Mouse (Mus musculus): ENCODE measurements around the gene Tmed4. TPM values are rescaled to one million over a fixed set of nuclear protein-coding genes. Genes with fewer than 3 reads are reported as not detected.
"Not testable (repeated sequence)": the region's sequence is repeated elsewhere in the genome, so short reads cannot be mapped to it uniquely, and the experiment has no call there.

The Tmed4 gene
- polyA plus RNA-seq, 1 experiment from 2014 or later: 102 TPM

DNA sequence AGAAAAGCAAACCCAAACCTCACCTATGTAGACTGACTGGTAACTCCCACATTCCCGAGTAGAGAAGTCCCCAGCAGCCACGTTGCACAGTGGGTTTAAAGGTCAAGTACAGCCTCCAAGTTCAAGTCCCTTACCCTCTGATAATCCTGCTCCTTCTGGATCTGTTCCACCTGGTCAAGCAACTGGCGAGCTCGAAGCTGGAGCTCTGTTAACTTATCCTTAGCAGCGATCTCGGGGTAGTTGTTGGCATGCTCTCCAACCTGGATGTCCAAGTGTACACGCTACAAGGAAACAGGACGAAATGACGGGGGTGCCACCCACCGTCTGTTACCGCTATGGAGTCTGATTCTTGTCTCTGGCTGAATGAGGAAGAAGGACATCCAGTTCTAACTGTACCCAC lies 1.1 kb downstream of the Tmed4 start:
- Histone ChIP-seq H3K4me3 (replicated peaks) (peak overlapping the region; percentile 91), H3K27ac (replicated peaks) (no peak overlapping the region), H3K9me3 (replicated peaks) (no peaks in the 10 kb centered on the region), H3K4me1 (peaks cover 24% of the 10 kb centered on the region), H3K9ac (peak overlapping the region; percentile 85; the same call in 1 of the 2 replicates), H3K4me2 (replicated peaks) (peak overlapping the region; percentile 80), H3K27me3 (no peaks in the 10 kb centered on the region), H3K36me3 (peaks cover 17% of the 10 kb centered on the region)
- ATAC-seq (ENCODE audit: insufficient number of reproducible peaks, low FRiP score, low TSS enrichment, low read depth): no peak
- WGBS: 54% methylated on average over 11 of the region's 11 CpGs

DNA sequence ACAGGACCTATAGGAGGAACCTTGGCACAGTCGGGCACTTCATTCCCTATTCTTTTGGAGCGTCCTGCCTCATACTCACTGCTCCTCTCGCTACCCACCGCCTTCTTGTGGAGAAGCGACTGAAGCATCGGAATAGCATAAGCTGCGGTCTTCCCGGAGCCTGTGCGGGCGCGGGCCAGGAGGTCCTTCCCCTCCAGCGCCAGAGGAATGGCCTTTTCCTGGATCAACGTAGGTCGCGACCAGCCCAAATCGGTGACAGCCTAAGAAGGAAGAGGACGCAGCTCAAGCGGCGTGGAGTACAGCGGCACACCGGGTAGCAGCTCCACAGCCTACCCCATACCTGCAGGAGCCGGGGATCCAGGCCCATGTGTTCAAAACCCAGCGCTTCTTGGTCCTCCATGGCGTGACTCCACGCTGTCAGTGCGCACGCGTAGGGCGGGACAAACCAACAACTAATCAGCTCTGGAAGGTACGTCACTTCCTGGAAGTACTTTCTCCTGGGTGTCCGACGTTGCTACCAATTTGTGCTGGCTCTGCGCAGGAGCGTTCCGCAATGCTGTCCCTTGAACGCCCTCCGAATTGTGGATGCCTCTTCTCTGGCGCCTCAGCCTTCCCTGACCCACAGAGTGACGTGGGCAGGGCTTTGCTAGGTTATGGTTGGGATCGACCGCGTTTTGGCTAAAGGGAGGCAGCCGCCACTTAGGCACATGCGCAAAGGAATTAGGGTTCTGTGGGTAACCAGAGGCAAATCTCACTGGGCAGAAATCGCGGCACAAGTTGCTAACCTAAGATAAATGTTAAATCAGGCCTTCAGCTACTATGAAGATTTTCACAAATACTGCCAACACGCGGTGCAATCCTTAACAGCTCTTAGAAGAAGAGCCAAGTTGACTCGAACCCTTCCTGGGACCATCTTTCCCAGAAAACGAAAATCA lies 7.1 kb downstream of the Tmed4 start, which contains the start of gene Ddx56:
Ddx56 (minus strand) TSS at position 453 of the 935 bp plus-strand sequence.
- H3K4me3 ChIP-seq (replicated peaks): peak within 1 kb of the TSS; percentile 98
- H3K9ac ChIP-seq: peak within 1 kb of the TSS; percentile 95
- peaks cover 53% of the 10 kb centered on the region for H3K36me3 ChIP-seq
- H3K27me3 ChIP-seq: no peaks in the 10 kb centered on the region
- H3K27ac ChIP-seq (replicated peaks): peak within 1 kb of the TSS; percentile 96
- no peaks in the 10 kb centered on the region for H3K9me3 ChIP-seq (replicated peaks)
- 1% methylated on average over 50 of the region's 50 CpGs for WGBS
- H3K4me1 ChIP-seq: peaks cover 12% of the 10 kb centered on the region
- ATAC-seq (ENCODE audit: insufficient number of reproducible peaks, low FRiP score, low TSS enrichment, low read depth): peak; percentile 97
- H3K4me2 ChIP-seq (replicated peaks): peak within 1 kb of the TSS; percentile 75

DNA sequence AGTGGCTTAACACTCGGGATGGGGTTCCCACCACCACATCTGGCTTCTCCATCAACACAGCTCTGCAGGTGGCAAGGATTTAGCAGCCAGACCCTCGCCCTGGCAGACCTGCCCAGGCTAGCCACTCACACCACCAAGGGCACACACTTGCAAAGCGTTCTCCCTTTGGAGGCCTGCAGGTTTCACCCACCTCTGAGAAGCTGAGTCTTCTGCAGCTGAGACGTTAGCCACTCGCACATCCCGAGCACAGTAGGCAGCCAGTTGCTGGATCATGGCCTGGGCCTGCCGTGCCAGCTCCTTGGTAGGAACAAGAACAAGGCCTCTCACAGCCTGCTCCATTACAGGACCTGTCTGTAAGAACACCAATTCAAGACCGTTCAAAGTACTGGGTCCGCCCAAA lies 8.0 kb downstream of the Tmed4 start:
- Histone ChIP-seq H3K27ac (replicated peaks) (no peak overlapping the region), H3K36me3 (peaks cover 57% of the 10 kb centered on the region), H3K27me3 (no peaks in the 10 kb centered on the region), H3K4me3 (replicated peaks) (peak overlapping the region; percentile 98), H3K9me3 (replicated peaks) (no peaks in the 10 kb centered on the region), H3K4me1 (peaks cover 11% of the 10 kb centered on the region), H3K9ac (peak overlapping the region; percentile 95), H3K4me2 (replicated peaks) (peak overlapping the region; percentile 75)
- 70% methylated on average over 9 of the region's 9 CpGs for WGBS
- ATAC-seq (ENCODE audit: insufficient number of reproducible peaks, low FRiP score, low TSS enrichment, low read depth): no peak

DNA sequence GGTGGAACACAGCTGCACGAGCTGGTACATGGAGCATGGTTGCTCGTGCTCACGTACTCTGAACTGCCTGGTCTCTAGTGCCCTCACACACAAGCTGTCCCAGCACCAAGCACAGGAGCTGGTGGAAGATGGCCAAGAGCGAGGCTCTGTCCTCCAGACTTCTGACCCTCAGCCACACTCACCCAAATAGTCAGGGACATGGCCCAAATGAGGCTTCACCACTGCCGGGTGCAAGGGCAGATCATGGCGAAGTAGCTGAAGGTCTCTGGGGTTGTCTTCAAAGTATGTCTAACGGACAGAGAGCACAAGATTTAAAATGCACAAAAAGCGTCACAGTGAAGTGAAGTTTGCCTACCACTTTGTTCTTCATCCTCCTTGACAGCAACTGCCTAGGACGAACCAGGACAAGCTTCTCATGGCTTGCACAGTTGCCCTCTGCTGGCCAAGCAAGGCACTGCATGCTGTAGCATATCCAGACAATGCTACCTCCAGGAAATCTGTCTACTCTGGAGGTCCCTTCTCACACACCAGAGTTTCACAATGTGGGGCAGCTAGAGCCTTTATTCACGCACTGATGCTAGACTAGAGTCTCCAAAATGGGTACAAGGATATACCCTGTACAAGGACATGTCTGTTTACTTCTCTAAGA lies 13.1 kb downstream of the Tmed4 start:
- ATAC-seq (ENCODE audit: insufficient number of reproducible peaks, low FRiP score, low TSS enrichment, low read depth): no peak
- WGBS: 77% methylated on average over 10 of the region's 10 CpGs

DNA sequence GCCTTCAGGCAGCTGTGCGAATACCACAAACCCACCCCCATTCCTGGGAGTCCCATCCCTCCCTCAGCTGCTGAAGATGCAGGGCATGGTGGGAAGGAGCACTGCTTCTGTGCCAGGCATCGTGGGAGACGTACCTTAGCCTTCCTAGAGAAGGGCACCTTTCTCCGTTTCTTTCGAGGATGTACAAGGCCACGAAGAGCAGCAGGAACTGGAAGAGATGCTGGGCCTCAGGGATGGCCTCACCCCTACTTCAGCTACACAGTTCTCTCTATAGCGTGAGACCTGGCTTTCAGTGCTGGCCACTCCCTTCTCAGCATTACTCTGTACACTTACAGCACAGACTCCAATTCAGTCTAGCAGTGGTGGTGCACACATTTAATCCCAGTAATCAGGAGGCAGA lies 15.3 kb downstream of the Tmed4 start:
- H3K4me1 ChIP-seq: no peaks in the 10 kb centered on the region
- H3K4me3 ChIP-seq (replicated peaks): no peak overlapping the region
- H3K27ac ChIP-seq (replicated peaks): no peak overlapping the region
- no peak for ATAC-seq (ENCODE audit: insufficient number of reproducible peaks, low FRiP score, low TSS enrichment, low read depth)
- H3K36me3 ChIP-seq: peaks cover 70% of the 10 kb centered on the region
- 93% methylated on average over 7 of the region's 7 CpGs for WGBS
- no peaks in the 10 kb centered on the region for H3K9me3 ChIP-seq (replicated peaks)
- H3K27me3 ChIP-seq: no peaks in the 10 kb centered on the region
- H3K4me2 ChIP-seq (replicated peaks): no peak overlapping the region
- H3K9ac ChIP-seq: no peak overlapping the region

More for the DNA sequence above, 13.1 kb downstream of the Tmed4 start:
- Histone ChIP-seq H3K27me3 (no peaks in the 10 kb centered on the region), H3K27ac (replicated peaks) (no peak overlapping the region), H3K36me3 (peaks cover 90% of the 10 kb centered on the region), H3K4me3 (replicated peaks) (no peak overlapping the region), H3K4me2 (replicated peaks) (no peak overlapping the region), H3K4me1 (peaks cover 7% of the 10 kb centered on the region), H3K9ac (no peak overlapping the region), H3K9me3 (replicated peaks) (no peaks in the 10 kb centered on the region)

DNA sequence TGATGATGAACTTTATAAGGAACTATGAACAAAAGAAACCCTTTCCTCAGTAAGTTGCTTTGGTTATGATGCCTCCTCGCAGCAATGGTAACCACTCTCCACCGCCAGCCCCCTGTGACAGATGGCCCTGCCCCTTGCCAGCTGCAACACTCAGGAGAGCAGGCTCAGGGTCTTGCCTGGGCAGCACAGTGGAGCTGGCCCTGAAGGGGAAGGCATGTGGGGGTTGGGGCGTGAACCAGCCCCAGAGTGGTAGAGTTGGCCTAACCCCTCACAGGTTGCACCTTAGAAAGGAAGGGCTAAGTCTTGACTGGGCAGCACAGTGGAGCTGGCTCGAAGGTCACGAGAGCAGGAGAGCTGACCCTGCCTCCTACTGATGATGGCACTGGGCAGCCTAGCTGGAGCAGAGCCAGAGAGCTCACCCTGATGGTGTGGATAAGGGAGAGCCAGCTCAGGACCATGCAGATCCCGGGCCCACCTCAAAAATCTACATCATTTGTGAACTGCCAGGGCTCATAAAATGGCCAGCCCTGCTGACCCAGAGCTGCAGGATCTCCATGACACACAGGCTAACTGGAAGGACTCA lies 18.1 kb downstream of the Tmed4 start:
- no peak overlapping the region for H3K9ac ChIP-seq
- ATAC-seq (ENCODE audit: insufficient number of reproducible peaks, low FRiP score, low TSS enrichment, low read depth): 0 out of 2 replicates have a peak, but pooled peaks have one; percentile 17
- no peak overlapping the region for H3K4me2 ChIP-seq (replicated peaks)
- no peaks in the 10 kb centered on the region for H3K9me3 ChIP-seq (replicated peaks)
- no peak overlapping the region for H3K27ac ChIP-seq (replicated peaks)
- H3K27me3 ChIP-seq: no peaks in the 10 kb centered on the region
- 68% methylated on average over 6 of the region's 6 CpGs for WGBS
- no peaks in the 10 kb centered on the region for H3K4me1 ChIP-seq
- H3K4me3 ChIP-seq (replicated peaks): no peak overlapping the region
- H3K36me3 ChIP-seq: peaks cover 43% of the 10 kb centered on the region

DNA sequence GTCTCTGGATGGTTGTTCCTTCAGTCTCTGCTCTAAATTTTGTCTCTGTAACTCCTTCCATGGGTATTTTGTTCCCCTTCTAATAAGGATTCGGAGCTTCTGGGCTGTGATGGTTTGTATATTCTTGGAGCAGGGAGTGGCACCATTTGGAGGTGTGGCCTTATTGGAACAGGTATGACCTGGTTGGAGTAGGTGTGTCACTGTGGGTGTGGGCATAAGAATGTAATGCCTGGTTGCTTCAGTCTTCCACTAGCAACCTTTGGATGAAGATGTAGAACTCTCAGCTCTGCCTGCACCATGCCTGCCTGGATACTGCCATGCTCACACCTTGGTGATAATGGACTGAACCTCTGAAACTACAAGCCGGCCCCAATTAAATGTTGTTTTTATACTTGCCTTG lies 20.1 kb downstream of the Tmed4 start:
- 88% methylated on average over 2 of the region's 2 CpGs for WGBS
- H3K9ac ChIP-seq; H3K4me2 ChIP-seq (replicated peaks); H3K27me3 ChIP-seq; H3K27ac ChIP-seq (replicated peaks); H3K9me3 ChIP-seq (replicated peaks); ATAC-seq (ENCODE audit: insufficient number of reproducible peaks, low FRiP score, low TSS enrichment, low read depth); H3K4me1 ChIP-seq; H3K4me3 ChIP-seq (replicated peaks): not testable (repeated sequence)
- H3K36me3 ChIP-seq: peaks cover 23% of the 10 kb centered on the region

DNA sequence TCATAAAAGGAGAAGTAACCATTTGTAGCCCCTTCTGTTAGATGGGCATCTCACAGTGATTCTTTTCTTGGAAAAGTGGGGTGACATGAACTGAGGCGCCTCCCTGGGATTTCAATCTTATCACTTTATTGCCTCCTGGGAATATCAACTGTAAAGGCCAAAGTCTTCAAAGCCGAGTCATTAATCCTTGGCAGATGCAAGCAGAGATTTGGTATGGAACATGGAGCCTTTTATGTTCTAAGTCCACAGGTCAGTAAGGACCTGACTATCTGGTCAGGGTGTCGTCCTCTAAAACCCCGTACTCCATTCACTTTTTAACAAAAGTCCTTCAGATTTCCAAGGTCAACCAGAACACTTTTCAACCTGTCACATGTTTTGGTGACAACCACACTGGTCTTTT lies 21.8 kb downstream of the Tmed4 start:
- peaks cover 5% of the 10 kb centered on the region for H3K36me3 ChIP-seq
- no peaks in the 10 kb centered on the region for H3K9me3 ChIP-seq (replicated peaks)
- no peak overlapping the region for H3K27ac ChIP-seq (replicated peaks)
- no peak overlapping the region for H3K4me3 ChIP-seq (replicated peaks)
- H3K9ac ChIP-seq: no peak overlapping the region
- 87% methylated on average over 4 of the region's 4 CpGs for WGBS
- no peaks in the 10 kb centered on the region for H3K27me3 ChIP-seq
- no peak overlapping the region for H3K4me2 ChIP-seq (replicated peaks)
- H3K4me1 ChIP-seq: no peaks in the 10 kb centered on the region
- no peak for ATAC-seq (ENCODE audit: insufficient number of reproducible peaks, low FRiP score, low TSS enrichment, low read depth)

DNA sequence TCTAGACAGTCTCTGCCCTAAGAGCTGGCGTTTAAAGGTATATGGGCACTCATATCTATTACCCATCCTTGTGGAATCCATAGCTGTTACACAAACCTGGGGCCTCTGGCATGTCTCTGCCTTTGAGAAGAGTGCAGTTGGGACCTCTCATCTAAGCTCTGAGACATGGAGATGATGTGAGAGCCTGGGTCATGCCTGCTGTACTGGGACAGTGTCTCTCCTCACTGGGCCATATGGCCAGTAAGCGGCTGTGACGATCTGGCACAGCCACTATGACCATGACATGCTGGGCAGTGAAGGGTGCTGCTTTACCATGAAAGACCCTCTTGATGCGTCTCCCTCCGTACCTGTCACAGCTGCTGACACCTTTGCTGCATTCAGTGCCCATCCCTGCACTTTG lies 22.4 kb downstream of the Tmed4 start:
- ATAC-seq (ENCODE audit: insufficient number of reproducible peaks, low FRiP score, low TSS enrichment, low read depth): no peak
- H3K9me3 ChIP-seq (replicated peaks): no peaks in the 10 kb centered on the region
- H3K4me3 ChIP-seq (replicated peaks): no peak overlapping the region
- 92% methylated on average over 5 of the region's 5 CpGs for WGBS
- H3K27ac ChIP-seq (replicated peaks): no peak overlapping the region
- H3K36me3 ChIP-seq: 0 out of 2 replicates have a peak, but pooled peaks cover under 1% of the 10 kb centered on the region
- no peaks in the 10 kb centered on the region for H3K4me1 ChIP-seq
- H3K9ac ChIP-seq: no peak overlapping the region
- no peak overlapping the region for H3K4me2 ChIP-seq (replicated peaks)
- no peaks in the 10 kb centered on the region for H3K27me3 ChIP-seq

DNA sequence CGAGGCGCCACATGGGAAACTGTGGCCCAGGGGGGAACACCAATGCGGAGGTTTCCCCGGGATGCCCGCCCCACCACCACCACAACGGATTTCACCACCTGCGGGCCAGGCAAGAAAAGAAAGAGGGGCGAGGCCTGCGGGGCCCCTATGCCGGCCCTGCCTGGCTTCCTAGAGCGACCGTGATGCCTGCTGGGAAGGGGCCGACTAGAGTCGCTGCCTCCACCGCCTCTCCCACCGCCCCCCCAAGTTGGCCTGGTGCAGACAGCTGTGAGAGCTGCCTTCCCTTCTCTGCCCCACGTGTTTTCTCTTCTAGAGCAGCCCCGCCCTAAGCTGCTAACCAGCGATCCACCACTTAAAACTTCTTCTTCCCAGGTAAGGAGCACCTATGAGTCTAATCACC lies 30.0 kb downstream of the Tmed4 start:
- ATAC-seq (ENCODE audit: insufficient number of reproducible peaks, low FRiP score, low TSS enrichment, low read depth): no peak
- Histone ChIP-seq H3K27ac (replicated peaks) (no peak overlapping the region), H3K27me3 (no peaks in the 10 kb centered on the region), H3K4me1 (0 out of 2 replicates have a peak, but pooled peaks cover 3% of the 10 kb centered on the region), H3K4me3 (replicated peaks) (no peak overlapping the region), H3K36me3 (no peaks in the 10 kb centered on the region), H3K4me2 (replicated peaks) (no peak overlapping the region; the same call in 1 of the 2 replicates), H3K9ac (no peak overlapping the region), H3K9me3 (replicated peaks) (no peaks in the 10 kb centered on the region)
- 52% methylated on average over 19 of the region's 19 CpGs for WGBS

DNA sequence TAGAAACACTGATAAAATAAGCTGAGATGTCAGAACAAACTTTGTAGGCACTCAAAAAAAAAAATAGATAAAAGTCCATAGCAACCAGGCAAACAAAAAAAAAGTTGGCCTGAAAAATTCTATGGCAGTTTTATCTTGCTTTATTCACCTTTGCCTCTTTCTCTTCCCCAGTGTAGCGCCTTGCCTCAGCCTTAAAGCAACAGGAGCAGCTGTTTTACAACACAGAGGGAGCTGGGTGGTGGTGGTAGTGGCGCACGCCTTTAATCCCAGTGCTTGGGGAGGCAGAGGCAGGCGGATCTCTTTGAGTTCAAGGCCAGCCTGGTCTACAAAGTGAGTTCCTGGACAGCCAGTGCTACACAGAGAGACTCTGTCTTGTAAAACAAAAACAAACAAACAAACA lies 41.6 kb downstream of the Tmed4 start:
- Histone ChIP-seq H3K4me1 (no peaks in the 10 kb centered on the region), H3K36me3 (no peaks in the 10 kb centered on the region), H3K9ac (no peak overlapping the region), H3K27me3 (no peaks in the 10 kb centered on the region), H3K9me3 (replicated peaks) (peaks cover 6% of the 10 kb centered on the region; the same call in 1 of the 2 replicates), H3K4me2 (replicated peaks) (no peak overlapping the region), H3K4me3 (replicated peaks) (no peak overlapping the region), H3K27ac (replicated peaks) (no peak overlapping the region)
- WGBS: 90% methylated on average over 4 of the region's 4 CpGs
- no peak for ATAC-seq (ENCODE audit: insufficient number of reproducible peaks, low FRiP score, low TSS enrichment, low read depth)
